Mouse (Mus musculus) kidney, adult 8-10 months (tissue): Measurements from ENCODE around the gene S100a3.
A peak's percentile ranks its signal among the peaks of the same experiment; 100 is the strongest.

ENCODE experiments used
- DNase-seq, 2 experiments: peaks; one replicate each; pipeline ENCODE4 v3.0.0; 2022

Gene S100a3

DNA sequence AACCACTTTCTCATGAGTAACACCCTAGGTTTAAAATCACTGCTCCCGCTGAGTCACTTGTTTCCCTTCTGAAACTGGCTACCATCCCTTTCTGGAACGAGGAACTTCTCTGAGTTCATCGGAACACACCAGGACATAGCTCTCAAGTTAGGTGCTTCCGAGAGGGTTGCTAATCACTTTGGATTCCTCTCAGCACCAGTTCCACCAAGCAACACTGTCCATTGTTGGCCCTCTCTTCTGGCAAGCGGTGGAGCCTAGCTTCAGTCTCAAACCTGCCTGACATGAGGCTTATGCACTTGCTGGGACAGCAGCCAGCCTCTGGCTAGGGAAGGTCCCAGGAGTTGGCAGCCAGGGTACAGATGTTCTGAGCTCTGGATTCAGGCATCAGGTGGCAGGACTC is 14.3 kb downstream of the S100a3 start:
- DNase-seq, result no peak

- DNase-seq, result no peak
These were observed 14.9 kb downstream of the S100a3 start for GRCm38 (mm10) chr3:90575320-90575719.

GRCm38 (mm10) chr3:90576351-90577001 is 16.1 kb downstream of the S100a3 start:
- DNase-seq, result no peak

GRCm38 (mm10) chr3:90579433-90579832 is 19.1 kb downstream of the S100a3 start:
- no peak for DNase-seq

DNA sequence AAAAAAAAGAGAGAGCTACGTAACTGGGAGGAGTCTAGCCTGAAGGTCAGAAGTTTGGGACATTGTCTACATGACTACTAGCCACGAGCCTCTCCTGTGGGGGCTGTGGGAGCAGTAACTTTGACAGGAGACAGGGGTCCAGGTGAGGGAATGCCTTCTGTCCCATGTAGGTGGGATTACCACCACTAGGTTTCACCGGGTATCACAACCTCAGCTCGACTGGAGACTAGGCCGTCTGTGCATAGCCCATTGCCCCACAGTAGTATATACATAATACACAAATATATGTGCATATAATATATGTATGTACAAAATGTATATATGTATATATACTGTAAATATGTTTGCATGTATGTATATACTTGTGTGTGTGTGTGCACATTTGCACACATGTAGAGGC is 20.8 kb downstream of the S100a3 start:
- DNase-seq, result no peak

DNA sequence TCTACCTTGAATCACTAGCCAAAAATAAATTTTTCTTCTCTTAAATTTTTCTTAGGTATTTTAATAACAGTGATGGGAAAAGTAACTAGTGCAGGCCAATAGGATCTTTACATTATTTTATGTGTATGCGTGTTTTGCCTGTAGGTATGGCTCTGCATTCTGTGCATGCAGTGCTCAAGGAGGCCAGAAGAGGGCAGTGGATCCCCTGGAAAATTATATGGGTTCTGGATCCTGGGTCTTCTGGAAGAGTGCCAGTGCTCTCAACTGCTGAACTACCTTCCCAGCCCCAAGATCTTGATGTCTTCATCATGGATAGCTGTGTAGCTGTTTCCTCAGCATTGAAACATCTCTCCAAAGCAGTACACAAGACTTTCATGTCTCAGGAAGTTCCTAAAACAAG is 21.8 kb downstream of the S100a3 start:
- no peak for DNase-seq

DNA sequence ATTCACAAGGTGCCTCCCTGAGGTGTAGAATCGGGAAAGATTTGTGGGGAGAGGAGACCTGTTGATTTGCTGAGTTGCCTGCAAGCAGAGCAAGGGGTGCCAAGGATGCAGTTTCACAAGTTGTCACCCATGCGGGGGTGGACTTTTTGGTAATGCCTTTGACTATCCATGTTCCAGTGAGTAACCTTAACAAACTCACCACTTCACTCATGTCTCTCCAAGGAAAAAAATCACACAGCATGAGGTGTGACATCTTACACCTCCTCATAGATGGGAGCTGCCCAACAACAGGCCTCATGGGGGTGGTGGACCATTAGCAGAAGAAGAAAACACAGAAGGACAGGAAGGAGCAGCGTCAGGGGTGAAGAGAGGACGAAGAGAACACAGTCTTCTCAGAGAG is 22.2 kb downstream of the S100a3 start:
- DNase-seq, result no peak

DNA sequence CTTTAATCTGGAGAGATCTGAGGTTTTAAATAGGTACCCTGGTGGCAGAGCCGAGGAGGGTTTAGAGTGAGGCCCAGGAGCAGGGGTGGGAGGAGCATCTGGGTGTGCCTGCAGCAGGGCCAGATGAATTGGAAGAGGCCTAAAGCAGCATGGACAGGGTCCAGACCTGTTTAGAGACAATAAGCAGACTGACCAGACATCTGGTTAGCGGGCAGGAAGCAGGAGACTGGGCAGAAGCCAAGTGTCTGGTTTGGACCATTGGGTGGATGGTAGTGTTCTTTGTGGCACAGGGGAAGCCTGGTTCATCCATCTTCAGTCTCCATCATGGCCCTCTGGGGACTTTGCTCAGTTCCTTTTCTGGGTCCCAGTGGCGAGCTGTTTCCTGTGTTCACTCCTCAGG is 23.5 kb downstream of the S100a3 start:
- DNase-seq, result peak; percentile 41 to 57

GRCm38 (mm10) chr3:90585595-90585994 is 25.2 kb downstream of the S100a3 start:
- DNase-seq, result peak; percentile 36 to 38

DNA sequence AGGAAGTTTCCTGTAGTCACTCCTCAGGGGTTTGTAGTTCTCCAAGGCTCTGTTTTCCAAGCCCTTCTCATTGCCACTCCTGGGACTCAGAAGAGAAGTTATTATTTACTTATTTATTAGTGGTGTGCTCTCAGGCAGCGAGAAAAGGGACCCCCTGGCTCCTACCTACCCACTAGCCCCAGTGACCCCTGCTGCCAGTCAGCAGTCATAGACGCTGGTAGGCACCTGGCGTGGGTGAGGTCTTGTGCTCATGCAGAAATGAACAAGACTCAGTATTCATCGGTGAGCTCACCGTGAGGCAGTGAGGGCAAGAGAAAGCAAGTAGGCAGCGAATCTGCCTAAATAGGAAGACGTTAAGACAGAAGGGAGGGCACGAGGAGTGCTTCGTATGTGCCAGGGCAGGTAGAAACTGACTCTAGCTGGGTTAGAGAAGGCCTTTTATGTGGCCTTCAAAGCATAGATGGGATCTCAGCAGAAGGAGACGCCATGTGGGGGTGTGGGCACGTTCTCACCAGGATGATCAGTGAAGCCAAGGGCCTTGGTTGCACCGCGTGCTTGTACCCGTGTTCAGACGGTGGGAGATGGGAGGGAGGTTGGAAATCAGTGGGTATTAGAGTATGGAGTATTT is 25.8 kb downstream of the S100a3 start:
- DNase-seq, result no peak

- DNase-seq, result peak in 1 of 2 experiments; percentile 25
These were observed 26.5 kb downstream of the S100a3 start for GRCm38 (mm10) chr3:90586906-90587305.

DNA sequence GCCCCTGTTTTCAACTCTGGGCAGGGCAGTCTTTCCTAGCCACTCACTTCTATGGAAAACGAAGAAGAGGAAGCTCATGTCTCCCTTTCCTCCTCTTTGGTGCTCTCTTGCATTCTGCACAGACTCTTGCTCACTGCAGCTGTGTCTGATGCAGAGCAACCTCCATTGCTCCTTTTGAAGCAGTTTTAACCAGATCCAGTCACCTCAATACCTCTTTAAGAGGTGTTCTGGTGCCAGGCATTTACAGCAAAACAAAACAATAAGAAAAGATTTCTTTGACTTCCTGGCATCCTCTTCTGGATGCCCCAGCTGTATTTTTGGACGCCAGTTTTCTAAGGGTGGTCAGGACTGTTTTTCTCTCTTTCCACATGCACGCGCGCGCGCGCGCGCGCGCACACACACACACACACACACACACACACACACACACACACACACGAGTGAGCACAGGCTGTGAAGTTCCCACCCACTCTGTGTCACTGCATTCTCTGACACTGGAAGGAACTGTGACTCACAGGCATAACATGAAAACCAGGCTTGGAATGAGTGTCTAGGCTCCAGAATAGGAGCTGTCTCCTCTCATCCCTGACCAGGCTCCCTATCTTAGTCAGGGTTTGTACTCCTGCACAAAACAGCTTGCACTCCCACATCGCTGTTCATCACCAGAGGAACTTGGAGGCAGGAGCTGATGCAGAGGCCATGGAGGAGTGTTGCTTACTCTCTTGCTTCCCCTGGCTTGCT is 27.2 kb downstream of the S100a3 start:
- DNase-seq, result no peak

DNA sequence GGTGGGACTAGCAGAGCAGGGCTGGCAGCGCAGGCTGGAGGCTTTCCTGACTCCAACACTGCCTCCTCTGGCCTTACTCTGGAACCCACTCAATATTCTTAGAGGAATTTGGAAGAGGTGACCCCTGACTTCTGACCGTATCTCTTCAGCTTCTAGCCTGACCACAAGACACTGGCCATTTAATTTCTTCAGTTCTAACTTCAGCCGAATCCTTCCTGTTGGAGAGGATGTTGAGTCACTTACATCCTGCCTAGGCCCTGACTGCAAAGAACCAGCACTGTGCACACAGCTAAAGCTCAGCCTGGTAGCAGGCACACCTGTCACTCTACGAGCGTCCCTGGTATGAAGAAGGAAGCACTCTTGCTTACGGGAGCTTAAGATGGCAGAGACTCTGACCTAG is 29.0 kb downstream of the S100a3 start:
- no peak for DNase-seq

DNA sequence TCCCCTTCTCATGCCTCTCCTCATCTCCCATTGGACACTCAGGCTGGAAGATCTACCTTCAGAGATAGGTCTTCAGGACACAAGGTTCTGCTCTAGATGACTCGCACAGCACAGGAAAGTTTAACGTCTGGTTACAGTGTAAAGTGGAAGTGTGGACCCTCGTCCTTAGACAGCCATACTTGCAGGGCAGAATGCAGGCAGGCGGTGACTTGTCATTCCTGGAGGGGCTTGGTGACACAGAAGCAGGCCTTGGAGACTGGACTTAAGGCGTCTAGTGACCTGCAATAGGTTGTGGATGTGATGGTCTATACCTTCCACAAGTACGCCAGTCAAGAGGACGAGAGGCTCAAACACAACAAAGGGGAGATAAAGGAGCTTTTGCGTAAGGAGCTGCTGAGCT is 29.6 kb downstream of the S100a3 start, which contains the start of gene S100a2:
S100a2 (plus strand) TSS at position 301 of the 400 bp plus-strand sequence.
- DNase-seq, result no peak

DNA sequence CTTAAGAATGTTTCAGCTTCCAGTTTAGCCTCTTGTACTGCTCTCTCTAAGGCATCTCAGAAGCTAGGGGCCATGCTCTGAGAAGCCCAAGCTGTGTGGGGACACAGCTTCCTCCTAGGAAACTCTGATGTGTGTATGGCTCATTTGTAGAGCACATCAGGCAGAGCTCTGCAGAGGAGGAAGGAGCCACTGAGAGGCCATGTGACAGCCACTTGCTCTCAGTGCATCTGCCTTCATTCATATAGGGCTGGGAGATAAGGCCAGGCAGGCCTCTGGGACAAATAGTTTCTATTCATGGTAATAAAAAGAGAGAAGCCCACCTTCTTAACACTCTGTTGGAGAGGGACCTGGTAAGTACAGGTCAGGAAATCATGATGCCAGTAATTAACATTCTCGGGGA is 34.1 kb downstream of the S100a3 start:
- no peak for DNase-seq

DNA sequence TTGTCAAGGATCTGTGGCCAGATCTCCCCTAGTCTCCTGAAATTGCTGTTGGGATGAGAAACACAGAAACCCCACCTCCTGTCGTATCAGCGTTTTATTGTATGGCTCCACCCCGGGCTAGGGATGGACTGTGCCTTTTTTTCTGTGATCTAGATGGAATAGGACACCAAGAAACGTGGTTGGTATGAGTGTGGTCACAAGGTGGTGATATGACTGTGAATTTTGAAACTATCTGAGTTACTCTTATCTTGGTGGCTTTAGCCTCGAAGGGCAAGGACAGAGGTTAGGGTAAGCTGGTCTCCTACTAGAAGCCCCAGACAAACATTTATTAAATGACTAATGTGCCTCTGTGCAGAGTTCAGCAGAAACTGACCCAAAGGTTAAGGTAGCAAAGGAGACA is 35.2 kb downstream of the S100a3 start:
- DNase-seq, result no peak

DNA sequence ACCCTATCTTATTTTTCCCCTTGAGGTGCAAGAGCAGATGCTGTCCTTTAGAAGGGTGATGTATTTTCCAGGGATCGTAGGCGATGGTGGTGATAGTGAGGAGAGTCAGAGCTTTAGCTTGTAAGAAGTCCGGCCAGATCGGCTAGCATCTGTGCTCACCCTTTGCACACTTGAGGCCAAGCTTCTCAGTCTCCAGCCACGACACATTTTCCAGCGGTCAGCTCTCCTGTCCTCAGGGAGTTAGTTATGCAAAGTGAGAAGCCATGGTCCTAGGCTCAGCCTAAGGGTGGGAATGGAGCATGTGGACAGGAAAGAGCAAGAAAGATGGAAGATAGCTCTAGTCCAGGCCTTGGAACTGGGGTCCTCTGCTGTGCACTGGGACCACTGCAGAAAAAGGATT is 36.4 kb downstream of the S100a3 start:
- no peak for DNase-seq

- DNase-seq, result no peak
These were observed 37.4 kb downstream of the S100a3 start for GRCm38 (mm10) chr3:90597736-90598135.

- DNase-seq, result no peak
These were observed 37.8 kb downstream of the S100a3 start for GRCm38 (mm10) chr3:90598212-90598611.

DNA sequence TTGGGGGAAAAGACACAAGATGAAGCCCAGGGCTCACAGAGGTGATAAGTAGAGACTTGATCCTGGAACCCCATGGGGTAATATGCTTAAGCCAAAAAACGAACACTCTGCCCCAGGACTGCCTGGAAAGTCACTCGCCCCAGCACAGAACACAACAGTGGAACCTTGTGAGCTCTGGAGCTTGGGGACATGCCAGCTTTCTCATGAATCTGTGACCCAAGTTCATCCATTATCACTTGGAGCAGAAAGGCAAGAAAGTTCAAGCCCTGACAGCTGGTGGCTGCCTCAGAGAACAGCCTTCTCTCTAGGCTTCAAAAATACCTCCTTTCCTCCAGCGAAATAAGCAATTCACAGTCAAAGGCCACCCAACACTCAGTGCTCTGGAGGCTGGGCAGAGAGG is 39.0 kb downstream of the S100a3 start:
- DNase-seq, result peak in 1 of 2 experiments; percentile 31

GRCm38 (mm10) chr3:90600036-90600435 is 39.7 kb downstream of the S100a3 start:
- no peak for DNase-seq

- DNase-seq, result no peak
These were observed 40.2 kb downstream of the S100a3 start for GRCm38 (mm10) chr3:90600458-90601195.

DNA sequence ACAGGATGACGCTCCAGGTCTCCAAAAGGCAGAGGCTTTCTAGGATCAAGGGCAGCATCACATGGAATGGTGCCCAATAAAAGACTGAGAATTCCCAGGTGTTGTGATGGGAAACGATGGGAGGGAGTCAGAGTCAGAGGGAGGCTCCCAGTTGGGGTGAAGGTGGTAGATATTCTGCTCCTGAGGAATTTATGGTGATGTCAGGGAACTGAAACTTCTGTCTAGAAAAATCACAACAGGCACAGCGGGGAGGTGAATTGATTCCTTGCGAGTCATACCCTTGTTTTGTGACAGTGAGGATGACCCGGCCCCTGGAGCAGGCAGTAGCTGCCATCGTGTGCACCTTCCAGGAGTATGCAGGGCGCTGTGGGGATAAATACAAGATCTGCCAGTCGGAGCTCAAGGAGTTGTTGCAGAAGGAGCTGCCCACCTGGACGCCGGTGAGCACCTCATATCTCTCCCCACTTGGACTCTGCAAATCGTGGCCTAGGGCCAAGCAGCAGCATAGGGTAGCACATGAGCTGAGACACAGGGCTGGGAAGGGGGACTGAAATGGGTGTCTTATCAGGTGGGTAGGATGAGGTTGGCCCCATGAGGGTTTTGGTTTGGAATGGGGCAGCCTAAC is 41.2 kb downstream of the S100a3 start, which contains the start of gene Gm42674:
Gm42674 (plus strand) TSS at position 419 of the 625 bp plus-strand sequence.
- no peak for DNase-seq
